Mouse (Mus musculus) embryonic facial prominence, embryonic 14.5 days (tissue): Measurements from ENCODE around the gene Hrasls5. TPM values are rescaled to one million over a fixed set of nuclear protein-coding genes. Genes with fewer than 3 reads are reported as not detected.

Experiments
- polyA plus RNA-seq: library from polyadenylated mRNA; unstranded; fragments of >200 nt; fragmentation: Nextera tagmentation; extraction: Ambion mirVana; gene quantifications from 2 replicates; pipeline ENCODE4 v1.2.1, GENCODE M21; 2014

The Hrasls5 gene
- polyA plus RNA-seq, 1 experiment from 2014 or later = 0.38 TPM

Other genes with a start within 250 kb of the Hrasls5 start
- gene Spindoc, start 229.5 kb upstream of the Hrasls5 start, polyA plus RNA-seq = 18.8 and 23.5 TPM in 2 replicates
- gene 2700081O15Rik, start 194.9 kb upstream of the Hrasls5 start, polyA plus RNA-seq = 10.3 and 11.2 TPM in 2 replicates
- 132 and 136 TPM in 2 replicates for gene Rtn3, start 129.3 kb upstream of the Hrasls5 start, polyA plus RNA-seq
- 19.3 and 19.4 TPM in 2 replicates for gene Atl3, start 118.5 kb upstream of the Hrasls5 start, polyA plus RNA-seq
- 15.9 and 18.1 TPM in 2 replicates for gene Pla2g16, start 55.1 kb upstream of the Hrasls5 start, polyA plus RNA-seq
- 1.0 and 2.1 TPM in 2 replicates for gene Lgals12, start 5.3 kb upstream of the Hrasls5 start, polyA plus RNA-seq
- gene Slc22a19, start 98.8 kb downstream of the Hrasls5 start, polyA plus RNA-seq = not detected in 2 replicates
- gene Slc22a26, start 190.1 kb downstream of the Hrasls5 start, polyA plus RNA-seq = not detected in 2 replicates